Mouse (Mus musculus): ENCODE measurements around the gene Ang. TPM values are rescaled to one million over a fixed set of nuclear protein-coding genes. Genes with fewer than 3 reads are reported as not detected.

Gene Ang
- total and polyA plus RNA-seq, 3 experiments = 0.44 to 2.2 (median 1.2) TPM

- TF ChIP-seq MYC (IDR thresholded peaks at IDR 0.05; ENCODE audit: low read depth, low read length) = no peak
These were observed 38.0 kb downstream of the Ang start (continued) for GRCm38 (mm10) chr14:51128775-51129623.

- peak overlapping the region; percentile 70; the same call in 1 of the 2 replicates for H3K9ac ChIP-seq (ENCODE audit: insufficient read depth, low read depth)
- peak overlapping the region; percentile 79 for H3K4me2 ChIP-seq (ENCODE audit: insufficient read depth, low read depth, poor library complexity, severe bottlenecking)
- peak overlapping the region in 2 of 3 experiments; percentile 39 to 55 for H3K4me3 ChIP-seq (replicated peaks in 1 of 3; ENCODE audit: low read depth in 2 of 3, low read length in 2 of 3, poor library complexity in 1 of 3)
These were observed 38.6 kb downstream of the Ang start for GRCm38 (mm10) chr14:51129624-51129975.

GRCm38 (mm10) chr14:51130315-51130940 lies 39.5 kb downstream of the Ang start:
- Histone ChIP-seq H3K4me1 (ENCODE audit: control insufficient read depth in 1 of 2, insufficient read depth in 2 of 2) (peaks cover 15 to 57% of the 10 kb centered on the region in 2 experiments), H3K4me3 (replicated peaks in 1 of 3; ENCODE audit: low read depth in 2 of 3, low read length in 2 of 3, poor library complexity in 1 of 3) (no peak overlapping the region), H3K27me3 (replicated peaks) (no peaks in the 10 kb centered on the region), H3K9me3 (replicated peaks; ENCODE audit: low read length) (no peaks in the 10 kb centered on the region), H3K9ac (ENCODE audit: insufficient read depth, low read depth) (no peak overlapping the region), H3K4me2 (ENCODE audit: insufficient read depth, low read depth, poor library complexity, severe bottlenecking) (no peak overlapping the region), H3K27ac (ENCODE audit: insufficient read depth, low read depth) (no peak overlapping the region), H3K79me2 (replicated peaks; ENCODE audit: control insufficient read depth, extremely low read depth, insufficient read depth, poor library complexity, severe bottlenecking) (peaks cover 3% of the 10 kb centered on the region; the same call in 1 of the 2 replicates), H3K36me3 (replicated peaks in 1 of 2; ENCODE audit: control insufficient read depth in 1 of 2, insufficient read depth in 1 of 2, low read length in 1 of 2) (peaks cover 6 to 8% of the 10 kb centered on the region in 2 experiments)
- dilution Hi-C loops (cut with MboI; ENCODE audit: extremely low pct_ligation_motif_present, extremely low pct_unique_long_range_greater_than_20kb, low sequenced_read_pairs) = no loop called here
- in situ Hi-C loops (cut with MboI; ENCODE audit: low pct_ligation_motif_present, low pct_unique_long_range_greater_than_20kb, low sequenced_read_pairs) = no loop called here
- TF ChIP-seq TBP (conservative IDR thresholded peaks at IDR 0.05; ENCODE audit: low read depth, low read length) (no peak), CHD1 (IDR thresholded peaks at IDR 0.05; ENCODE audit: low read depth, low read length) (no peak), NRF1 (IDR thresholded peaks at IDR 0.05; ENCODE audit: low read depth, low read length) (no peak), JUN (IDR thresholded peaks at IDR 0.05; ENCODE audit: insufficient read depth, low read depth, low read length) (no peak)
- no peak for DNase-seq (ENCODE audit: extremely low read depth)

More at GRCm38 (mm10) chr14:51129624-51129975, 38.6 kb downstream of the Ang start:
- no peak for TF ChIP-seq ETS1 (conservative IDR thresholded peaks at IDR 0.05; ENCODE audit: low read depth, low read length)
- TF ChIP-seq JUN (IDR thresholded peaks at IDR 0.05; ENCODE audit: insufficient read depth, low read depth, low read length) = no peak
- no peak for TF ChIP-seq RCOR1 (conservative IDR thresholded peaks at IDR 0.05; ENCODE audit: low read depth, low read length)
- no peak for TF ChIP-seq MYC (IDR thresholded peaks at IDR 0.05; ENCODE audit: low read depth, low read length)
- no peak for TF ChIP-seq HCFC1 (IDR thresholded peaks at IDR 0.05; ENCODE audit: low read depth, low read length)
- TF ChIP-seq TCF12 (IDR thresholded peaks at IDR 0.05; ENCODE audit: low read depth, low read length) = no peak
- no peak for TF ChIP-seq MAFK (IDR thresholded peaks at IDR 0.05; ENCODE audit: insufficient replicate concordance, low read length)
- no peak for TF ChIP-seq MAX (IDR thresholded peaks at IDR 0.05; ENCODE audit: low read length)
- no peak for TF ChIP-seq NELFE (IDR thresholded peaks at IDR 0.05; ENCODE audit: low read depth, low read length)
- no peak for TF ChIP-seq ZC3H11A (IDR thresholded peaks at IDR 0.05; ENCODE audit: low read depth, low read length)
- peaks cover 15 to 57% of the 10 kb centered on the region in 2 experiments for H3K4me1 ChIP-seq (ENCODE audit: control insufficient read depth in 1 of 2, insufficient read depth in 2 of 2)
- no peaks in the 10 kb centered on the region for H3K9me3 ChIP-seq (replicated peaks; ENCODE audit: low read length)
- in situ Hi-C loops (cut with MboI; ENCODE audit: low pct_ligation_motif_present, low pct_unique_long_range_greater_than_20kb, low sequenced_read_pairs) = no loop called here
- dilution Hi-C loops (cut with MboI; ENCODE audit: extremely low pct_ligation_motif_present, extremely low pct_unique_long_range_greater_than_20kb, low sequenced_read_pairs) = no loop called here
- peaks cover 3% of the 10 kb centered on the region; the same call in 1 of the 2 replicates for H3K79me2 ChIP-seq (replicated peaks; ENCODE audit: control insufficient read depth, extremely low read depth, insufficient read depth, poor library complexity, severe bottlenecking)
- peaks cover 6 to 8% of the 10 kb centered on the region in 2 experiments for H3K36me3 ChIP-seq (replicated peaks in 1 of 2; ENCODE audit: control insufficient read depth in 1 of 2, insufficient read depth in 1 of 2, low read length in 1 of 2)
- DNase-seq (ENCODE audit: extremely low read depth) = no peak
- no peaks in the 10 kb centered on the region for H3K27me3 ChIP-seq (replicated peaks)
- H3K27ac ChIP-seq (ENCODE audit: insufficient read depth, low read depth) = no peak overlapping the region

All from CH12.LX (cell line).